Mouse (Mus musculus) E14TG2a.4 (cell line): ENCODE results near the gene Serpina1d.
"Not testable (repeated sequence)": the region's sequence is repeated elsewhere in the genome, so short reads cannot be mapped to it uniquely, and the experiment has no call there.

Source experiments
- CTCF ChIP-seq: conservative IDR thresholded peaks from 2 replicates; pipeline ENCODE4 v1.5.1; 2014; ENCODE audit warnings: low read length
- POU5F1 ChIP-seq: IDR thresholded peaks from 2 replicates; pipeline ENCODE4 v1.6.1; 2014; ENCODE audit warnings: low read length, borderline replicate concordance

DNA sequence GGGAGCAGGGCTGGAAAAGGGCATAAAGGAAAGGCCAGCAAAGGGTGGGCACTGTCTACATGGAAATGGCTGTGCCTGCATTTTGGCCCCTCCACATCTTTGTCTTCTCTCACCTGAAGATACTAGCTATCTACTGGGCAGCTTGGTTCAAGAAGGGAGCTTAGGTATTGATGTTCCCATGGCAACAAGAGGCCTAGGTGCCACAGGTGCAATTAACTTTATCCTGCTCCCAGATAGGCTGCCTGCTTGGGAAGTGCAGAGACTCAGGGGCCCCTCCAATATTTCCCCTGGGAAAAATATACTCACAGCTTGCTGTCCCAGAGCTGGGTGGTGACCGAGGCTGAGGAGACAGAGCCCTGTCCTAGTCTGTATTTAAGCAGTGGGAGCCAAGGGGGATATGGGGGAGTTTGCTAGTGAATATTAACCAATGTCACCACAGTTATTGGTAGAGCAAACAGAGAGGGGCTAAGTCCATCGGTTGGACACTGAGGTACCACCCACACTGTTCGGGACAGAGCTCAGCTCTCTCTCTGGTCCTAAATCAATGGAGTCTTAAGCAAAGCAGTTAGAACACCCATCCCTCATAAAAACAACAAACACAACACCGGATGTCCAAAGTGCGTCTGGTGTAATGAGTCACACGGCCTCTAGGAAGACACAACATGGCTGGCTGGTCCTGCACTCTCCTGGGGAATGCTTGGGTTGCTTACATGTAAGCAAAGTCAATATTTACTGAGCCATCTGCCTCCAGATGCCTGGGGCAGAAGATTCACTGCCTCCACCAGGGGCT lies 35.4 kb downstream of the Serpina1d start:
- not testable (repeated sequence) for TF ChIP-seq POU5F1, CTCF
